Mouse (Mus musculus) hindbrain, embryonic 12.5 days (tissue): ENCODE results near the gene Cdk9. TPM values are rescaled to one million over a fixed set of nuclear protein-coding genes. Genes with fewer than 3 reads are reported as not detected.

ENCODE experiments used
- ATAC-seq: fragments of 200-750 bp; cut with Nextera tagmentation; 2 replicates; pipeline ENCODE4 v1.8.0; 2017; ENCODE audit warnings: moderate TSS enrichment; ENCODE audit not compliant: low FRiP score
- H3K27ac ChIP-seq: fragments of 300-500 bp; sonication (generic); 2 replicates; pipeline ENCODE4 v1.5.1; 2016; ENCODE audit warnings: mild to moderate bottlenecking
- H3K27me3 ChIP-seq: fragments of 300-500 bp; sonication (generic); 2 replicates; pipeline ENCODE4 v1.6.1; 2016; ENCODE audit warnings: mild to moderate bottlenecking
- H3K36me3 ChIP-seq: fragments of 300-500 bp; sonication (generic); 2 replicates; pipeline ENCODE4 v1.6.1; 2016; ENCODE audit warnings: mild to moderate bottlenecking
- H3K4me1 ChIP-seq: fragments of 300-500 bp; sonication (generic); 2 replicates; pipeline ENCODE4 v1.6.1; 2016
- H3K4me2 ChIP-seq: fragments of 300-500 bp; sonication (generic); replicated peaks from 2 replicates; pipeline ENCODE4 v1.6.1; 2016; ENCODE audit warnings: mild to moderate bottlenecking
- H3K4me3 ChIP-seq: fragments of 300-500 bp; sonication (generic); 2 replicates; pipeline ENCODE4 v1.5.1; 2016; ENCODE audit warnings: mild to moderate bottlenecking
- H3K9ac ChIP-seq: fragments of 300-500 bp; sonication (generic); 2 replicates; pipeline ENCODE4 v1.6.1; 2016; ENCODE audit warnings: mild to moderate bottlenecking, moderate library complexity
- H3K9me3 ChIP-seq: fragments of 300-500 bp; sonication (generic); replicated peaks from 2 replicates; pipeline ENCODE4 v1.6.1; 2016; ENCODE audit warnings: mild to moderate bottlenecking
- WGBS: fragments of 180-500 bp; shearing (Covaris S2); methylation state at CpG from one replicate; pipeline ENCODE4 v1.1.7; 2016; 5-methylcytosine and 5-hydroxymethylcytosine counted together
- polyA plus RNA-seq: library from polyadenylated mRNA; unstranded; fragments of >200 nt; fragmentation: Nextera tagmentation; extraction: Ambion mirVana; gene quantifications from 2 replicates; pipeline ENCODE4 v1.2.1, GENCODE M21; 2016

The Cdk9 gene
- polyA plus RNA-seq, 1 experiment from 2014 or later: 99.0 TPM

- Histone ChIP-seq H3K27me3 (no peaks in the 10 kb centered on the region), H3K9me3 (no peaks in the 10 kb centered on the region), H3K27ac (no peak overlapping the region), H3K4me3 (no peak overlapping the region), H3K4me2 (no peak overlapping the region), H3K9ac (no peak overlapping the region), H3K36me3 (peaks cover 57% of the 10 kb centered on the region), H3K4me1 (peaks cover 7% of the 10 kb centered on the region; the same call in 1 of the 2 replicates)
- no peak for ATAC-seq
- WGBS: 93% methylated on average over 10 of the region's 10 CpGs
Measured at GRCm38 (mm10) chr2:32683701-32684100, 29.2 kb downstream of the Cdk9 start.

GRCm38 (mm10) chr2:32682721-32683417, 30.0 kb downstream of the Cdk9 start:
- Histone ChIP-seq H3K9me3 (no peaks in the 10 kb centered on the region), H3K36me3 (peaks cover 52% of the 10 kb centered on the region), H3K9ac (no peak overlapping the region), H3K27ac (no peak overlapping the region), H3K4me1 (peaks cover 7% of the 10 kb centered on the region; the same call in 1 of the 2 replicates), H3K27me3 (no peaks in the 10 kb centered on the region), H3K4me3 (no peak overlapping the region), H3K4me2 (no peak overlapping the region)
- 84% methylated on average over 14 of the region's 14 CpGs for WGBS
- no peak for ATAC-seq

- ATAC-seq: no peak
- Histone ChIP-seq H3K36me3 (peaks cover 42% of the 10 kb centered on the region), H3K9ac (no peak overlapping the region), H3K4me2 (no peak overlapping the region), H3K4me3 (no peak overlapping the region), H3K9me3 (0 out of 2 replicates have a peak, but pooled peaks cover 5% of the 10 kb centered on the region), H3K27ac (0 out of 2 replicates have a peak overlapping the region, but pooled peaks have one; percentile 17), H3K27me3 (no peaks in the 10 kb centered on the region), H3K4me1 (peaks cover 7% of the 10 kb centered on the region; the same call in 1 of the 2 replicates)
- 71% methylated on average over 6 of the region's 6 CpGs for WGBS
Measured at GRCm38 (mm10) chr2:32681754-32682153, 31.1 kb downstream of the Cdk9 start.

GRCm38 (mm10) chr2:32680961-32681650, 31.8 kb downstream of the Cdk9 start:
- H3K27me3 ChIP-seq: no peaks in the 10 kb centered on the region
- 0 out of 2 replicates have a peak, but pooled peaks cover 5% of the 10 kb centered on the region for H3K9me3 ChIP-seq
- H3K36me3 ChIP-seq: peaks cover 36% of the 10 kb centered on the region
- peaks cover 7% of the 10 kb centered on the region; the same call in 1 of the 2 replicates for H3K4me1 ChIP-seq
- H3K4me2 ChIP-seq: no peak overlapping the region
- WGBS: 89% methylated on average over 19 of the region's 19 CpGs
- no peak for ATAC-seq
- H3K4me3 ChIP-seq: no peak overlapping the region
- no peak overlapping the region for H3K9ac ChIP-seq
- H3K27ac ChIP-seq: 0 out of 2 replicates have a peak overlapping the region, but pooled peaks have one; percentile 17

GRCm38 (mm10) chr2:32680051-32680451, 32.8 kb downstream of the Cdk9 start:
- no peak overlapping the region for H3K9ac ChIP-seq
- H3K4me3 ChIP-seq: no peak overlapping the region
- H3K4me2 ChIP-seq: no peak overlapping the region
- 0 out of 2 replicates have a peak, but pooled peaks cover 5% of the 10 kb centered on the region for H3K9me3 ChIP-seq
- H3K27me3 ChIP-seq: no peaks in the 10 kb centered on the region
- peaks cover 26% of the 10 kb centered on the region for H3K36me3 ChIP-seq
- 54% methylated on average over 7 of the region's 7 CpGs for WGBS
- peak overlapping the region; percentile 40; the same call in 1 of the 2 replicates for H3K27ac ChIP-seq
- no peak for ATAC-seq
- peaks cover 7% of the 10 kb centered on the region; the same call in 1 of the 2 replicates for H3K4me1 ChIP-seq

- no peak for ATAC-seq
Measured at GRCm38 (mm10) chr2:32677683-32678082, 35.2 kb downstream of the Cdk9 start.

GRCm38 (mm10) chr2:32676821-32677220, 36.1 kb downstream of the Cdk9 start:
- H3K9me3 ChIP-seq: 0 out of 2 replicates have a peak, but pooled peaks cover 5% of the 10 kb centered on the region
- no peaks in the 10 kb centered on the region for H3K27me3 ChIP-seq
- H3K4me3 ChIP-seq: no peak overlapping the region
- H3K4me2 ChIP-seq: no peak overlapping the region
- H3K36me3 ChIP-seq: 0 out of 2 replicates have a peak, but pooled peaks cover 3% of the 10 kb centered on the region
- H3K4me1 ChIP-seq: peaks cover 6% of the 10 kb centered on the region; the same call in 1 of the 2 replicates
- H3K27ac ChIP-seq: no peak overlapping the region
- no peak for ATAC-seq
- 89% methylated on average over 3 of the region's 3 CpGs for WGBS
- H3K9ac ChIP-seq: no peak overlapping the region

More at GRCm38 (mm10) chr2:32677683-32678082, 35.2 kb downstream of the Cdk9 start:
- Histone ChIP-seq H3K27me3 (no peaks in the 10 kb centered on the region), H3K4me3 (no peak overlapping the region), H3K4me2 (no peak overlapping the region), H3K9me3 (0 out of 2 replicates have a peak, but pooled peaks cover 5% of the 10 kb centered on the region), H3K27ac (no peak overlapping the region), H3K4me1 (peaks cover 7% of the 10 kb centered on the region; the same call in 1 of the 2 replicates), H3K9ac (no peak overlapping the region), H3K36me3 (peaks cover 5% of the 10 kb centered on the region; the same call in 1 of the 2 replicates)
- 93% methylated on average over 7 of the region's 7 CpGs for WGBS

- Histone ChIP-seq H3K36me3 (no peaks in the 10 kb centered on the region), H3K27ac (no peak overlapping the region), H3K4me1 (no peaks in the 10 kb centered on the region), H3K4me2 (no peak overlapping the region), H3K9me3 (0 out of 2 replicates have a peak, but pooled peaks cover 5% of the 10 kb centered on the region), H3K27me3 (no peaks in the 10 kb centered on the region), H3K4me3 (no peak overlapping the region), H3K9ac (no peak overlapping the region)
- 83% methylated on average over 16 of the region's 16 CpGs for WGBS
- no peak for ATAC-seq
Measured at GRCm38 (mm10) chr2:32673176-32673917, 39.5 kb downstream of the Cdk9 start.

- Histone ChIP-seq H3K9me3 (0 out of 2 replicates have a peak, but pooled peaks cover 4% of the 10 kb centered on the region), H3K36me3 (no peaks in the 10 kb centered on the region), H3K9ac (no peak overlapping the region), H3K4me3 (no peak overlapping the region), H3K4me1 (no peaks in the 10 kb centered on the region), H3K4me2 (no peak overlapping the region), H3K27ac (no peak overlapping the region), H3K27me3 (no peaks in the 10 kb centered on the region)
- 73% methylated on average over 9 of the region's 9 CpGs for WGBS
- ATAC-seq: no peak
Measured at GRCm38 (mm10) chr2:32671907-32672595, 40.8 kb downstream of the Cdk9 start.

GRCm38 (mm10) chr2:32671147-32671546, 41.7 kb downstream of the Cdk9 start:
- no peaks in the 10 kb centered on the region for H3K4me1 ChIP-seq
- no peak overlapping the region for H3K9ac ChIP-seq
- no peak overlapping the region for H3K4me2 ChIP-seq
- H3K27me3 ChIP-seq: no peaks in the 10 kb centered on the region
- H3K36me3 ChIP-seq: no peaks in the 10 kb centered on the region
- no peak overlapping the region for H3K4me3 ChIP-seq
- no peak overlapping the region for H3K27ac ChIP-seq
- WGBS: 86% methylated on average over 9 of the region's 9 CpGs
- no peaks in the 10 kb centered on the region for H3K9me3 ChIP-seq
- ATAC-seq: no peak

- Histone ChIP-seq H3K4me3 (no peak overlapping the region), H3K27ac (no peak overlapping the region), H3K4me1 (peaks cover 4% of the 10 kb centered on the region; the same call in 1 of the 2 replicates), H3K9me3 (no peaks in the 10 kb centered on the region), H3K4me2 (no peak overlapping the region), H3K36me3 (no peaks in the 10 kb centered on the region), H3K9ac (no peak overlapping the region), H3K27me3 (no peaks in the 10 kb centered on the region)
- 84% methylated on average over 3 of the region's 3 CpGs for WGBS
- ATAC-seq: no peak
Measured at GRCm38 (mm10) chr2:32669876-32670275, 43.0 kb downstream of the Cdk9 start.
